Mouse (Mus musculus) stomach, embryonic 15.5 days (tissue): Measurements from ENCODE around the gene Olfr31. TPM values are rescaled to one million over a fixed set of nuclear protein-coding genes. Genes with fewer than 3 reads are reported as not detected.
A peak's percentile ranks its signal among the peaks of the same experiment; 100 is the strongest.

Experiments used
- ATAC-seq: fragments of 200-750 bp; cut with Nextera tagmentation; 2 replicates; pipeline ENCODE4 v1.8.0; 2017; ENCODE audit warnings: low read depth, moderate number of reproducible peaks, moderate TSS enrichment; ENCODE audit not compliant: insufficient read depth, low FRiP score
- H3K27ac ChIP-seq: fragments of 300-500 bp; sonication (generic); 2 replicates; pipeline ENCODE4 v1.5.1; 2015; ENCODE audit warnings: mild to moderate bottlenecking, inconsistent platforms
- H3K27me3 ChIP-seq: fragments of 300-500 bp; sonication (generic); replicated peaks from 2 replicates; pipeline ENCODE4 v1.6.1; 2015; ENCODE audit warnings: inconsistent platforms
- H3K36me3 ChIP-seq: fragments of 300-500 bp; sonication (generic); 2 replicates; pipeline ENCODE4 v1.6.1; 2015; ENCODE audit warnings: inconsistent platforms
- H3K4me1 ChIP-seq: fragments of 300-500 bp; sonication (generic); 2 replicates; pipeline ENCODE4 v1.6.1; 2015; ENCODE audit warnings: inconsistent platforms
- H3K4me2 ChIP-seq: fragments of 300-500 bp; sonication (generic); 2 replicates; pipeline ENCODE4 v1.6.1; 2015; ENCODE audit warnings: mild to moderate bottlenecking, inconsistent platforms
- H3K4me3 ChIP-seq: fragments of 300-500 bp; sonication (generic); replicated peaks from 2 replicates; pipeline ENCODE4 v1.5.1; 2015; ENCODE audit warnings: inconsistent platforms
- H3K9ac ChIP-seq: fragments of 300-500 bp; sonication (generic); 2 replicates; pipeline ENCODE4 v1.6.1; 2015; ENCODE audit warnings: inconsistent platforms
- H3K9me3 ChIP-seq: fragments of 300-500 bp; sonication (generic); 2 replicates; pipeline ENCODE4 v1.6.1; 2016; ENCODE audit warnings: inconsistent platforms
- WGBS: fragments of 180-500 bp; shearing (Covaris S2); methylation state at CpG from one replicate; pipeline ENCODE4 v1.1.7; 2015; 5-methylcytosine and 5-hydroxymethylcytosine counted together
- polyA plus RNA-seq: library from polyadenylated mRNA; unstranded; fragments of >200 nt; fragmentation: Nextera tagmentation; extraction: Ambion mirVana; gene quantifications from 2 replicates; pipeline ENCODE4 v1.2.1, GENCODE M21; 2015

Olfr31 gene
- not detected in 2 replicates for polyA plus RNA-seq

DNA sequence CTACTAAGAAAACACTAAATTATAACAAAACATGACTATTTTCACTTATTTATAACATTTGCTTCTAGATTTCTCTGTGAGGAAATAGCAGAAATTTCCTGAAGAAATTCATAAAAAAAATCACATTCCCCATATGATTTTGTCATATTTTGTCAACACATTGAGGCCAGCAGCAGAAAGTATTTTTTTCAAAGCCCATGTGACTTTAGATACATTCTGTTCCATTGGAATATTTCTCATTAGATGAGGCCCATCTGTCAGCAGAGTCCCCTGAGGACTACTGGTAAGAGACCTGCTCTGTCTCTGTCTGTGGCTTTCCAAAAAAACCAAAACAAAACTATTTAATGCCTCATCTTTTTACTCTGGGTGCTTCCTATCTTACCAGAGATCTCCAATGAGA, at the start of gene Olfr31:
Gene Olfr31 (plus strand): TSS at position 301 of the 400 bp plus-strand sequence.
- no peak for ATAC-seq
- Histone ChIP-seq H3K36me3 (no peaks in the 10 kb centered on the region), H3K9me3 (no peaks in the 10 kb centered on the region), H3K4me2 (no peak within 1 kb of the TSS), H3K9ac (no peak within 1 kb of the TSS), H3K4me1 (no peaks in the 10 kb centered on the region), H3K4me3 (no peak within 1 kb of the TSS), H3K27me3 (no peaks in the 10 kb centered on the region), H3K27ac (no peak within 1 kb of the TSS)

DNA sequence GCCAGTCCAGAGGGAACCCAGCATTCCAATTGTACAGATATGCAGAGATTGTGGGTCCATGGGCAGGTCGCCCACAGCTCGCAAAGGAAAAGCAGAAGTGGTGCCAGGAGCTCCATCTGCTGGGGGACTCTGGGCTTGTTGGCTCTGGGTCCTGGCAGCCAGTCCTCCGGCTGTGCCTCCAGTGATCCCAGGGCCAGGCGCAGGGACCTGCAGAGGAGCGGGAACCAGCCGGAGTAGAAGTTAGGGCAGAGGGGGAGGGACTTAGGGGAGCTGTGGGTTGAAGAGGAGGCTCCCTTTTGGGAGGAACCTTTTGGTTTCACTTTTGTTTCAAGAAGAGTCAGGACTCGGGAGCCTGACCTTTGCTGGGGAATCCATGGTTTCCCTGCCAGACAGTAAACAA, 28.2 kb upstream of the Olfr31 start:
- Histone ChIP-seq H3K4me1 (no peaks in the 10 kb centered on the region), H3K4me3 (peak overlapping the region; percentile 20), H3K27ac (no peak overlapping the region), H3K9me3 (no peaks in the 10 kb centered on the region), H3K4me2 (peak overlapping the region; percentile 35), H3K27me3 (no peaks in the 10 kb centered on the region), H3K36me3 (no peaks in the 10 kb centered on the region), H3K9ac (no peak overlapping the region)
- WGBS, result 49% methylated on average over 7 of the region's 7 CpGs
- no peak; the same call in 1 of the 2 replicates for ATAC-seq

DNA sequence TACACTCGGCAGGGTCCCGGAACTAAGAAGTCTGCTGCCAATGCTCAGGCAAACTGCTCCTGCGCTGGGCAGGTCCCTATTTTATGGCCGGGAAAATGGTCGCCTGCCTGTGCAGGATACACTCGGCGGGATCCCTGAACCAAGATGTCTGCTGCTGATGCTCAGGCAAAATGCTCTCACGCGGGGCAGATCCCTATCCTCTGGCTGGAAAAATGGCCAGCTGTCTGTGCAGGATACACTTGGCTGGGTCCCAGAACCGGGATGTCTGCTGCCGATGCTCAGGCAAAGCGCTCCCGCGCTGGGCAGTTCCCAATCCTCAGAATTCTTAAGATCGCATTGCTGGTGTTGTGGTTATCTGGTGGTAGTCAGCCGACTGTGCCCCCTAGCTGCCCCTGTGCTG, 13.7 kb upstream of the Olfr31 start:
- Histone ChIP-seq H3K9ac (no peak overlapping the region), H3K4me3 (0 out of 2 replicates have a peak overlapping the region, but pooled peaks have one; percentile 0), H3K4me2 (peak overlapping the region; percentile 35; the same call in 1 of the 2 replicates), H3K36me3 (no peaks in the 10 kb centered on the region), H3K27ac (no peak overlapping the region), H3K9me3 (no peaks in the 10 kb centered on the region), H3K4me1 (no peaks in the 10 kb centered on the region), H3K27me3 (no peaks in the 10 kb centered on the region)
- WGBS, result 53% methylated on average over 16 of the region's 16 CpGs
- no peak for ATAC-seq

DNA sequence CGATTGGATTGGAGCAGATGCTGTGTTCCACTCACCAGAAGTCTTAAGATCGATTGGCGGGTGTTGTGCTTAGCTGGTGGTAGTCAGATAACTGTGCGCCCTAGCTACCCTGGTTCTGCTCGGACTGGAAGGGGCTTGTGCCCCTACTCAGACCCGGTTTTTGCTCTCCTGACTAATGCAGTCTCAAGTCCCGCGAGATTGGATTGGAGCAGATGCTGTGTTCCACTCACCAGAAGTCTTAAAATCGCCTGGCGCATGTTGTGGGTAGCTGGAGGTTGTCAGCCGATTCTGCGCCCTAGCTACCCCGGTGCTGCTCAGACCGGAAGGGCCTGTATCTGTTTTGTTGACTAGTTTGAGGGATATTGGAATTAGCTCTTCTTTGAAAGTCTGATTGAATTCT, 13.2 kb upstream of the Olfr31 start:
- no peaks in the 10 kb centered on the region for H3K27me3 ChIP-seq
- H3K9me3 ChIP-seq, result no peaks in the 10 kb centered on the region
- 50% methylated on average over 14 of the region's 14 CpGs for WGBS
- H3K36me3 ChIP-seq, result no peaks in the 10 kb centered on the region
- H3K4me1 ChIP-seq, result no peaks in the 10 kb centered on the region
- H3K4me2 ChIP-seq, result no peak overlapping the region
- no peak overlapping the region for H3K27ac ChIP-seq
- no peak for ATAC-seq
- no peak overlapping the region for H3K4me3 ChIP-seq
- no peak overlapping the region for H3K9ac ChIP-seq

DNA sequence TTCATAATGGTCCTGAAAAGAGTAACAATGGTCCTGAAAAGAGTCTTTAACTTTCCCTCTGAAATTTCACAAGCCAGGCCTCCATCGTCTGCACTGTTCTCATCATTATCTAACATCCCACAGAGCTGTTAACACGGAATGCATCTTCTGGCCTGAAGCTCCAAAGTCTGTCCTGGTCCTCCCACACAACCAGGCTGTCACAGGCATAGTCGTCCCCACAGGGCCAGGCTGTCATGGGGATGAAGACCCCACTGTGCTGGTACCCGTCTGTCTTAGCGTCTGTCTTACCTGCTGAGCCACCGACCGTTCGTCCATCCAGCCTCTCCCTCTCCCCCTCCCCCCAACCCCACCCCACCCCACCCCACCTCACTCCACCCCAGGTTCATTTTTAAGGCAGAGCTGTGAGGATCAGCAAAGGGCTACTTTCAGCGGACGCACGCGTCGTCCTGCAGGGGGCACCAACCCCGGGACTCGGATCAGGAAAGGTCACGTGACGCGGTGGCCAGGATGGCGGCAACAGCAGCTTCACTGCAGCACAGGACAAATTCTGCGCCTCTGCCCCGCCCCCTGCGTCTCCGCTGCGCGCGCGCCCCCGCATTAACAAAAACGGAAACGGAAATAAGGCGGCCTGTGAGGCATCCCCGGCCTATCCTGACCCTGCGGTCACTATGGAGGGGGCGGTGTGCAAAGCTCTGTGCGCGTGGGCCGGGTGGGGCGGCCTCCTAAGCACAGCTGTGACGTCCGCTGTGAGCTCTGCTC, 22.7 kb downstream of the Olfr31 start:
- Histone ChIP-seq H3K36me3 (peaks cover 5% of the 10 kb centered on the region; the same call in 1 of the 2 replicates), H3K9me3 (no peaks in the 10 kb centered on the region; the same call in 1 of the 2 replicates), H3K9ac (no peak overlapping the region), H3K4me2 (peak overlapping the region; percentile 87), H3K4me1 (no peaks in the 10 kb centered on the region), H3K4me3 (peak overlapping the region; percentile 62), H3K27me3 (no peaks in the 10 kb centered on the region), H3K27ac (peak overlapping the region; percentile 74)
- ATAC-seq, result peak; percentile 85
- WGBS, result 5% methylated on average over 40 of the region's 40 CpGs

DNA sequence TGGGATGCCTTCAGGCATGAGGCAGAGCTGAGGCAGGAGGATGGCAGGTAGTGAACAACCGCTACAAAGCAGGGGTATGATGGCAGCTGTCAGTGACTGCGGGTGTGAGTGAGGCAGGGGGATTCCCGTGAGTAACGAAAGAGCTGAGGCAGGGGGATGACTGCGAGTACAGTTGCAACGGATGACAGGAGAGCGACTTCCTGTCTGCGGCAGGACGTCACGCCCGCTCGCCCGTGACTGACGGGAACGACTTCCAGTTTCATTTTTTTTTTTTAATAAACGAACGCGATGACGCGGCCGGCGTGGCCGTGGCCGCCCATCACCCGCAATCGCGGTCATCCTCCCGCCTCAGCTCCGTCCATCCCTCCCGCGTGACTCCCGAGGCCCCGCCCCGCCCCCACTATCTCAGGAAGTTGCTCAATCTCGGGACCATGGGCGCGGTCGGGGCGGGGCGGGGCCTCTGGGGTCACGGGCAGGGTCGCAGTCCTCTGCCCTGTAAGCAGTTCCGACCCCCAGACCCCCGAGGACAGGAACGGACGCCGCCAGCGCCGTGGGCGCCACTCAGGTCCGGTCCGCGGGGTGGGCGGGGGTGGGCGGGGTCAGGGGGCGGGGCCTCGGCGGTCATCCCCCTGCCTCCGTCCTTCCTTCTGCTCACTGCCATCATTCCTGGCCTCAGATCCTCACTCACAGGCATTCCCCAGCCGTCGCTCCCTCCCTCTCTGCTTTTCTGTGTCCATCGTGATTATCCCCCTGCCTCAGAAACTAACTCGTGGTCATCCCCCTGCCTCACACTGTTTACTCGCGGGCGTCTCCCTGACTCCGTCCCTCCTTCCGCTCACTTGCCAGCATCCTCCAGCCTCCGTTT, 23.6 kb downstream of the Olfr31 start, which contains the start of gene Il3ra:
Gene Il3ra (plus strand): TSS at position 328 of the 865 bp plus-strand sequence.
- peak within 1 kb of the TSS; percentile 22; the same call in 1 of the 2 replicates for H3K9ac ChIP-seq
- peak within 1 kb of the TSS; percentile 74 for H3K27ac ChIP-seq
- 3% methylated on average over 64 of the region's 69 CpGs for WGBS
- H3K4me2 ChIP-seq, result peak within 1 kb of the TSS; percentile 87
- H3K4me1 ChIP-seq, result no peaks in the 10 kb centered on the region
- H3K9me3 ChIP-seq, result no peaks in the 10 kb centered on the region; the same call in 1 of the 2 replicates
- H3K36me3 ChIP-seq, result peaks cover 7% of the 10 kb centered on the region; the same call in 1 of the 2 replicates
- no peaks in the 10 kb centered on the region for H3K27me3 ChIP-seq
- ATAC-seq, result peak; percentile 36
- H3K4me3 ChIP-seq, result peak within 1 kb of the TSS; percentile 62

DNA sequence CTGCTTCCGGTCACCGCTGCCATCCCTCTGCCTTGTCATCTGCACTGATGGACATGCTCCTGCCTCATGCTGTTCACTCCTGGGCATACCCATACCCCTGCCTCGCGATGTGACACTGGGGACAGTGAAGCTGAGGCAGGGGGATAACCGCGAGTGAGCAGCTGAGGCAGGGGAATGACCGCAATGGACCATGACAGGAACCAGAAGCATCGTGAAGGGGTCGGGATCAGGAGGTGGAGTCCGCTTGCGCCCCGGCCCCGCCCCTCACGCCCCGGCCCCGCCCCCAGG, 24.1 kb downstream of the Olfr31 start:
- H3K9me3 ChIP-seq, result no peaks in the 10 kb centered on the region; the same call in 1 of the 2 replicates
- no peak overlapping the region; the same call in 1 of the 2 replicates for H3K9ac ChIP-seq
- H3K27ac ChIP-seq, result no peak overlapping the region
- 0 out of 2 replicates have a peak, but pooled peaks have one; percentile 0 for ATAC-seq
- WGBS, result 33% methylated on average over 16 of the region's 16 CpGs
- H3K27me3 ChIP-seq, result no peaks in the 10 kb centered on the region
- peak overlapping the region; percentile 87 for H3K4me2 ChIP-seq
- peak overlapping the region; percentile 62 for H3K4me3 ChIP-seq
- H3K36me3 ChIP-seq, result peaks cover 7% of the 10 kb centered on the region; the same call in 1 of the 2 replicates
- H3K4me1 ChIP-seq, result no peaks in the 10 kb centered on the region

DNA sequence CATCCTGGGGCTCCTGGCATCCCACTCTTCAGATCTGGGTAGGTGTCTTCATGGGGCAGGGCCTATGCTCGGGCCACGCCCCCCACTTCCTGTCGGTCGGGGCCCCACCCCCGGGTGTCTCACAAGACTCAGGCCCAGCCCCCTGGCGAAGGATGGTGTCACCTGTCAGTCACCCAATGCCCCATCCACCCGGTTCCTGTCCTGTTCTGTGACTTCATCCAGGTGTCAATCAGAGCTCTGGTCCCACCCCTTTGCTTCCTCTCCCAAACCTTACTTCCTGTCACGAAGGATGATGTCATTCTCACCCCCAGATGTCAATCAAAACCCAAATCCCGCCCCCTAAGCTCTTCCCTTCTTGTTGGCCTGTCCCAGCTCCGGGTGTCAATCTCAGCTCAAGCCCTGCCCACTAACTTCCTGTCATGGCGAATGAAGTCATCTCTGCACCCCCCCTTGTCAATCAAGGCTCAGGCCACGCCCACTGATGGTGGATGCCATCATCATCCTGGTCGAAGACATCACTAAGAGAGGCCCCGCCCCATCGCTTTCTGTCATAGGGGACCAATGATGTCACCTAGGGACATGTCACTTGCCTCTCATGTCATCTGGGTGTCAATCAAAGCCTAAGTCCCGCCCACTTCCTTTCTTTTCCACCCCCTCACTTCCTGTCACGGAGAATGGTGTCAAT, 24.7 kb downstream of the Olfr31 start:
- no peaks in the 10 kb centered on the region for H3K4me1 ChIP-seq
- no peak overlapping the region for H3K27ac ChIP-seq
- no peaks in the 10 kb centered on the region for H3K27me3 ChIP-seq
- no peak overlapping the region for H3K9ac ChIP-seq
- WGBS, result 80% methylated on average over 17 of the region's 17 CpGs
- no peak overlapping the region for H3K4me2 ChIP-seq
- peaks cover 7% of the 10 kb centered on the region; the same call in 1 of the 2 replicates for H3K36me3 ChIP-seq
- no peak for ATAC-seq
- no peak overlapping the region for H3K4me3 ChIP-seq
- no peaks in the 10 kb centered on the region; the same call in 1 of the 2 replicates for H3K9me3 ChIP-seq

DNA sequence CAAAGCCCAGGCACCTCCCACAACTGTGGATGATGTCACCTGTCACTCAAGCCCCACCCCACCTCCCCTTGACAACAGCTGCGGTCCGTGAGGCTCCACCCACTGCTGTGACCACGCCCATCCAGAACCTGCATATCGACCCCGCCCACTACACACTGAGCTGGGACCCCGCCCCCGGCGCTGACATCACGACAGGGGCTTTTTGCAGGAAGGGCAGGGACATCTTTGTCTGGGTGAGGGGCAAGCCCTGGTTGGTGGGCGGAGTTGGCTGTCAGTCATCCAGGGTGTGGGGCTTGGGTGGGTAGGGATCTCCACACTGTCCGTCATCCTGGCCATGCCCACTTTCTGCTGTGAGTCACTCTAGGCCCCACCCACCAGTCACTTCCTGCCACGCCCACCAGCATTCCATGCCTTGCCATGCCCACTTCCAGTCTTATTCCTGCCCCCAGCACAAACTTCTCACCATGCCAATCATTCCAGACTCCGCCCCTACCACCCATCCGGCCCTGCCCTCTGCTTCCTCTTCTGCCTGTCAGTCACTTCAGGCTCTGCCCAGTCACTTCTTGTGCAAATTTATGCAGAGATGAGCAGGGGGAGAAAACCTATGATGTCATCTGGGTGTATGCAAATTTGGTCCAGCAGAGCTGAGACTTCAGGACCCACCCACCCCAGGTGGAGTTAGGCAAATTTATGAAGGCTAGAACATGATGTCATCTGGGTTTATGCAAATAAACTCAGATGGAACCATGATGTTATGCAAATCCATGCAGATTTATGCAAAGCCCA, 25.4 kb downstream of the Olfr31 start:
- no peak overlapping the region for H3K9ac ChIP-seq
- no peaks in the 10 kb centered on the region for H3K4me1 ChIP-seq
- no peaks in the 10 kb centered on the region for H3K27me3 ChIP-seq
- H3K4me2 ChIP-seq, result no peak overlapping the region
- WGBS, result 95% methylated on average over 14 of the region's 14 CpGs
- peaks cover 7% of the 10 kb centered on the region; the same call in 1 of the 2 replicates for H3K36me3 ChIP-seq
- no peak overlapping the region for H3K27ac ChIP-seq
- ATAC-seq, result no peak
- H3K9me3 ChIP-seq, result no peaks in the 10 kb centered on the region; the same call in 1 of the 2 replicates
- H3K4me3 ChIP-seq, result no peak overlapping the region

DNA sequence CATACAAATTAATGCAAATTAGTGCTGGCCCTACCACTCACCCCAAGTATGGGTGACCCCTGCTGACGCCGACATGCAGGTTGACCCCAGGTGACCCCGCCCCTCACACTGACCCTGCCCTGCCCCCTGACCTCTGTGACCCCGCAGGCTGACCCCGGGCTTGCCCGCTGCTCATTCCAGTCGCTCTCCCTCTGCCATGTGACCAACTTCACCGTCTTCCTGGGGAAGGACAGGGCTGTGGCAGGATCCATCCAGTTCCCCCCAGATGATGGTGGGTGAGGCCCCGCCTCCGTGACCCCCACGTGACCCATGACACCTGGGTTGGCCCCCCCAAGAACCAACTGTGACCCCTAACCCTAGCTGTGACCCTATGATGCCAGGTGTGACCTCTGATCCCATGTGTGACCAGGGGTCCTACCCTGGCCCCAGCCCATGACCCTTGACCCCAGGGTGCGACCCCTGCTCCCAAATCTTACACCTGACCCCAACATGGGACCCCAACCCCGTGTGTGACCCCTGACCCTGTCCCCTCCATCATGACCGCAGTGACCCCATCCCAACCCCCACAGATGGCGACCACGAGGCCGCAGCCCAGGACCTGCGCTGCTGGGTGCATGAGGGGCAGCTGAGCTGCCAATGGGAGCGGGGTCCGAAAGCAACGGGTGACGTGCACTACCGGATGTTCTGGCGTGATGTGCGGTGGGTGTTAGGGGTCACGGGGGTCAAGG, 26.2 kb downstream of the Olfr31 start:
- peaks cover 7% of the 10 kb centered on the region; the same call in 1 of the 2 replicates for H3K36me3 ChIP-seq
- no peaks in the 10 kb centered on the region for H3K27me3 ChIP-seq
- ATAC-seq, result no peak
- no peaks in the 10 kb centered on the region; the same call in 1 of the 2 replicates for H3K9me3 ChIP-seq
- no peaks in the 10 kb centered on the region for H3K4me1 ChIP-seq
- 94% methylated on average over 26 of the region's 26 CpGs for WGBS
- no peak overlapping the region for H3K4me3 ChIP-seq
- no peak overlapping the region for H3K9ac ChIP-seq
- no peak overlapping the region for H3K4me2 ChIP-seq
- H3K27ac ChIP-seq, result no peak overlapping the region
